Mouse (Mus musculus) left cerebral cortex, adult 18-20 months (tissue): ENCODE data around the gene Tex45. TPM values are rescaled to one million over a fixed set of nuclear protein-coding genes. Genes with fewer than 3 reads are reported as not detected.
A peak's percentile ranks its signal among the peaks of the same experiment; 100 is the strongest.

Source experiments
- DNase-seq, 2 experiments: peaks; one replicate each; pipeline ENCODE4 v3.0.0; 2021 to 2022; ENCODE audit warnings: low spot score in 2 of 2, mixed read lengths in 1 of 2
- long read RNA-seq, 2 experiments: library from polyadenylated mRNA; stranded (forward); transcript quantifications; one replicate each; pipeline ENCODE4 v2.0.0; 2021
- total RNA-seq, 2 experiments: library from RNA; stranded (reverse); gene quantifications; 2 replicates each; pipeline ENCODE4 v1.2.3; 2021

Tex45 gene
- total RNA-seq = not detected
- long read RNA-seq, experiment 1 = 0 reads
- long read RNA-seq, experiment 2 = 0 reads

GRCm38 (mm10) chr8:3470562-3470961 lies at the start of gene Tex45:
Gene Tex45, plus strand, starts transcription at chr8:3470862.
- no peak for DNase-seq

- no peak for DNase-seq
These were observed 49.2 kb upstream of the Tex45 start for GRCm38 (mm10) chr8:3421507-3421906.

GRCm38 (mm10) chr8:3425217-3425616 lies 45.4 kb upstream of the Tex45 start:
- DNase-seq = no peak

GRCm38 (mm10) chr8:3426211-3426610 lies 44.5 kb upstream of the Tex45 start:
- no peak for DNase-seq

GRCm38 (mm10) chr8:3428426-3428825 lies 42.2 kb upstream of the Tex45 start:
- DNase-seq = no peak

GRCm38 (mm10) chr8:3429966-3430365 lies 40.7 kb upstream of the Tex45 start:
- no peak for DNase-seq

- no peak for DNase-seq
These were observed 39.5 kb upstream of the Tex45 start for GRCm38 (mm10) chr8:3431113-3431512.

GRCm38 (mm10) chr8:3436492-3436891 lies 34.2 kb upstream of the Tex45 start:
- DNase-seq = no peak

- DNase-seq = no peak
These were observed 31.2 kb upstream of the Tex45 start for GRCm38 (mm10) chr8:3439510-3439909.

- DNase-seq = no peak
These were observed 21.4 kb upstream of the Tex45 start for GRCm38 (mm10) chr8:3449226-3449625.

GRCm38 (mm10) chr8:3450670-3451069 lies 20.0 kb upstream of the Tex45 start:
- DNase-seq = peak; percentile 33 to 51

- no peak for DNase-seq
These were observed 18.7 kb upstream of the Tex45 start for GRCm38 (mm10) chr8:3451992-3452391.

- DNase-seq = no peak
These were observed 7.4 kb upstream of the Tex45 start for GRCm38 (mm10) chr8:3463248-3463647.

- DNase-seq = no peak
These were observed 6.4 kb upstream of the Tex45 start for GRCm38 (mm10) chr8:3464309-3464708.

GRCm38 (mm10) chr8:3467006-3467885 lies 3.4 kb upstream of the Tex45 start, which contains the start of gene Pex11g:
Gene Pex11g, minus strand, starts transcription at chr8:3467680.
- peak; percentile 76 to 85 for DNase-seq

- DNase-seq = no peak
These were observed 2.6 kb upstream of the Tex45 start for GRCm38 (mm10) chr8:3467886-3468545.

GRCm38 (mm10) chr8:3468838-3469237 lies 1.8 kb upstream of the Tex45 start:
- no peak for DNase-seq

- DNase-seq = no peak
These were observed 5.2 kb downstream of the Tex45 start for GRCm38 (mm10) chr8:3475715-3476429.

- no peak for DNase-seq
These were observed 9.6 kb downstream of the Tex45 start for GRCm38 (mm10) chr8:3480221-3480785.

- no peak for DNase-seq
These were observed 10.9 kb downstream of the Tex45 start for GRCm38 (mm10) chr8:3481605-3482004.

- no peak for DNase-seq
These were observed 11.6 kb downstream of the Tex45 start for GRCm38 (mm10) chr8:3482240-3482740.
